Mouse (Mus musculus): ENCODE data around the gene Lrrc8c. TPM values are rescaled to one million over a fixed set of nuclear protein-coding genes. Genes with fewer than 3 reads are reported as not detected.

Lrrc8c gene
- polyA plus RNA-seq (2017; shearing (Covaris generic)) = 94.8 TPM

DNA sequence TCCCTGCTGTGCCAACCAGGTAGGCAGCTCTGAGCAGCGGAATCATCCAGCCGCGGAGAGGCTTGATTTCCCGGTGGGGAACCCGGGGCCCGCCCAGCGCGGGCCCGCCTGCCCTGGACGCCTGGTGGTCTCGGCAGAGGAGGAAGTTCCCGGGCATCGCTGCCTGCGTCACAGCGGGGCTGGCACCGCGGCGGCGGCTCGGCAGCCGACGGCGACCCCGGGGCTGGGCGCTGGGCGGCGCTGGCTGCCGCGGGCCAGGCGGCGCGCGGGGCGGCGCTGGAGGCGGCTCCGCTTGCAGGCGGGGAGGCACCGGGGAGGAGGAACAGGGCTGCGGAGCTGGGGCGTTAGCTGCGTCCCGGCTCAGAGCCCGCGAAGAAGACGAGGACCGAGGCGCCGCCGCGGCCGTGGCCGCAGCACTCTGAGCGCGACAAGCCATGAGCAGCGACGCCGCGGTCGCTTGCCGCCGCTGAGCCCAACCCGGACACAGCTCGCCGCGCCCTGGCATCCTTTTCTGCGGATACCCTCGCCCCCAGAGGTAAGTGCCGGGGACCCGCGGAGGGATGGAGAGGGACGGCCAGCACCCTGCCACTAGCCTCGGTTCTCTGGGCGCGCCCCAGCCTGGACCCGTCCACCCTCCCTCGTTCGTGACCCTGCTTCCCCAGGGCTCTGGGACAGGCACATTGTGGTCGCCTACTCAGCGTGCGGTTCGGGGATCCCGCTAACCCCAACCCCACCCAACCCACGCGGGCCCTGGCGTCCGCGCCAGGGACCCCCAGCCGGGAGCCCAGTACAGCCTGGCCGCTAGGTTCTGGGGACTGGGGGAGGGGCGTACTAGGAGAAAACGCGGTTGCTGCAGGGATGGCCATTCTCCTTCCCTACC lies at the start of gene Lrrc8c:
TSS of gene Lrrc8c (plus strand) at position 293 of the 880 bp plus-strand sequence.

Other genes starting within 250 kb of the Lrrc8c start
- not detected for gene Gm43302, start 225.7 kb upstream of the Lrrc8c start, polyA plus RNA-seq (2017; shearing (Covaris generic))
- gene Gbp6, start 225.7 kb upstream of the Lrrc8c start, polyA plus RNA-seq (2017; shearing (Covaris generic)) = 40.5 TPM
- gene Lrrc8b, start 103.6 kb upstream of the Lrrc8c start, polyA plus RNA-seq (2017; shearing (Covaris generic)) = 7.1 TPM
- 63.4 TPM for gene Lrrc8d, start 180.6 kb downstream of the Lrrc8c start, polyA plus RNA-seq (2017; shearing (Covaris generic))

Measured in effector memory CD4-positive, alpha-beta T cell, adult 7 months (primary cell).